Mouse (Mus musculus): ENCODE results near the gene Pld4. TPM values are rescaled to one million over a fixed set of nuclear protein-coding genes. Genes with fewer than 3 reads are reported as not detected.
A peak's percentile ranks its signal among the peaks of the same experiment; 100 is the strongest.

The Pld4 gene
- polyA plus RNA-seq, 1 experiment from 2014 or later, result 7.0 TPM

DNA sequence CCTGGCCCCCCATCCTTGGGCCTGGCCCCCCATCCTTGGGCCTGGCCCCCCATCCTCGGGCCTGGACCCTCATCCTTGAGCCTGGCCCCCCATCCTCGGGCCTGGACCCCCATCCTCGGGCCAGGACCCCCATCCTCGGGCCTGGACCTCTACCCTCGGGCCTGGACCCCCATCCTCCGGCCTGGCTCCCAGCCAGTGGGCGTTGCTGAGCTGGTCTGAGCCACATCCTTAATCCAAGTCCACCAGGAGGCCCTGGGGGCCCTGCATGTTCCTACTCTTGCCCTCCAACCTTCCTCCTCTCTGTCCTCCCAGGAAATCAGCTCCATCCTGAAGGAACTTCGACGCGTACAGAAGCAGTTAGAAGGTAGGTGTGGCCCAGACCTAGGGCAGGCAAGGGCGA lies 16.2 kb upstream of the Pld4 start:
- no peak overlapping the region for H3K27ac ChIP-seq (ENCODE audit: low read depth, low read length)
- ATAC-seq (no peak), DNase-seq (ENCODE audit: low spot score) (no peak)
- H3K36me3 ChIP-seq (ENCODE audit: control insufficient read depth, insufficient read depth, low read length), result peaks cover 48% of the 10 kb centered on the region
- no peak overlapping the region for H3K4me2 ChIP-seq (ENCODE audit: low read length)
- H3K4me1 ChIP-seq (ENCODE audit: control insufficient read depth, insufficient read depth, low read length), result peaks cover 9% of the 10 kb centered on the region; the same call in 1 of the 2 replicates
- no peaks in the 10 kb centered on the region for H3K27me3 ChIP-seq (replicated peaks; ENCODE audit: control insufficient read depth, insufficient read depth, low read length)
- H3K9me3 ChIP-seq (replicated peaks; ENCODE audit: control insufficient read depth, low read length), result no peaks in the 10 kb centered on the region
- no peak overlapping the region for H3K4me3 ChIP-seq (ENCODE audit: low read depth, low read length)
- 86% methylated on average over 8 of the region's 11 CpGs for WGBS
- H3K9ac ChIP-seq (ENCODE audit: low read length), result no peak overlapping the region

DNA sequence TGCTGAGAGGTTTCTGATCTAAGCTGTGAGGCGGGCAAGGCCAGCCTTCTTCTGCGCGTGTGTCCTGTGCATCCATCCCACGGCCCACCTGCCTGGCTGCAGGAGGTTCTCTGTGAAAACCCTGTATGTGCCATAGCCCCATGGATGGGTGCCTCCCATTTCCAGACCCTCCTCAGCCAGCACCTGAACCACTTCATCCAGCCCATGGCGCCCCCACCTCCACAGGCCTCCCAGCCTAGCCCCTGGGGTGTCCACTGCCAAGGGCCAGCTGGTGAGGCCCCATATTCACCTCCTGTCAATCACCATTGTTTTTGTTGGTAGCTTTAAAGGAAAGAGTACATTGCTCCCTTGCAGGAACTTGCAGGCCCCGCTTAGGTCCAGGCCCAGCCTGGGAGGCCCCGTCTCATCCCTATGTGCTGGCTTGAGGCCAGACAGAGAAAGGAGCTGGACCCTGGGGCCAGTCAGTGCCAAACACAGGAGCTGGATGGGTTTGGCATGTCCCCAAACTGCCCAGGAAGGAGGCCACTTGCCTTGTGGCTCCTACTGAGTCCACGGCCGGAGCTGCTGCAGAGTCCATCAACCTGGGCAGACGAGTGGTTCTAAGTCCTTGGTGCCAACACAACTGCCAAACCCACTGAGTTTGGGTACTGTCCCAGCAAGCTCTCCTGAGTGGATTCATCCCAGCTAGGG lies 15.4 kb upstream of the Pld4 start:
- Histone ChIP-seq H3K4me3 (ENCODE audit: low read depth, low read length) (no peak overlapping the region), H3K9me3 (replicated peaks; ENCODE audit: control insufficient read depth, low read length) (no peaks in the 10 kb centered on the region), H3K4me2 (ENCODE audit: low read length) (no peak overlapping the region), H3K9ac (ENCODE audit: low read length) (no peak overlapping the region), H3K36me3 (ENCODE audit: control insufficient read depth, insufficient read depth, low read length) (peaks cover 39% of the 10 kb centered on the region), H3K27me3 (replicated peaks; ENCODE audit: control insufficient read depth, insufficient read depth, low read length) (no peaks in the 10 kb centered on the region), H3K4me1 (ENCODE audit: control insufficient read depth, insufficient read depth, low read length) (peaks cover 9% of the 10 kb centered on the region; the same call in 1 of the 2 replicates), H3K27ac (ENCODE audit: low read depth, low read length) (no peak overlapping the region)
- ATAC-seq (no peak), DNase-seq (ENCODE audit: low spot score) (no peak)
- WGBS, result 86% methylated on average over 10 of the region's 10 CpGs

DNA sequence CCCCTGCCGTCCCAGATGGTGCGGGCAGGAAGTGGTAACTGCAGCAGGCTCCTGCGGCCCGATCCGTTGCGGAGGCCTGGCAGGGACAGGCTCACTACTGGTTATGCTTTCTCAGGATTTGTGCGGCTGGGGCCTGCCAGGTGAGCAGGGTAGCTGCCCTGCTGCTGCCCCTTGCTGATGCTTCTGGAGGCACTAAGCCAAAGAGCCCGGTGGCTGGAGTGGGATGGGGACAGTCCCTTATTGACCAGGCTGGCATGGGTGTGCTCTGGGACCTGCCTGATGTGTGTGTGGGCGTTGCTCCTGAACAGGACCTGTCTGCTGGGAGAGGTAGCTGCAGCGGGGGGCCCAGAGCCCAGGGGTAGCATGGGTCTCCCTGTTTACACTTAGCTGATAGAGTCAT lies 14.7 kb upstream of the Pld4 start:
- Histone ChIP-seq H3K4me1 (ENCODE audit: control insufficient read depth, insufficient read depth, low read length) (peaks cover 9% of the 10 kb centered on the region; the same call in 1 of the 2 replicates), H3K27ac (ENCODE audit: low read depth, low read length) (no peak overlapping the region), H3K4me2 (ENCODE audit: low read length) (no peak overlapping the region), H3K36me3 (ENCODE audit: control insufficient read depth, insufficient read depth, low read length) (peaks cover 32% of the 10 kb centered on the region), H3K4me3 (ENCODE audit: low read depth, low read length) (no peak overlapping the region), H3K9me3 (replicated peaks; ENCODE audit: control insufficient read depth, low read length) (no peaks in the 10 kb centered on the region), H3K9ac (ENCODE audit: low read length) (no peak overlapping the region; the same call in 1 of the 2 replicates), H3K27me3 (replicated peaks; ENCODE audit: control insufficient read depth, insufficient read depth, low read length) (no peaks in the 10 kb centered on the region)
- 88% methylated on average over 10 of the region's 10 CpGs for WGBS
- no peak for ATAC-seq
- no peak for DNase-seq (ENCODE audit: low spot score)

DNA sequence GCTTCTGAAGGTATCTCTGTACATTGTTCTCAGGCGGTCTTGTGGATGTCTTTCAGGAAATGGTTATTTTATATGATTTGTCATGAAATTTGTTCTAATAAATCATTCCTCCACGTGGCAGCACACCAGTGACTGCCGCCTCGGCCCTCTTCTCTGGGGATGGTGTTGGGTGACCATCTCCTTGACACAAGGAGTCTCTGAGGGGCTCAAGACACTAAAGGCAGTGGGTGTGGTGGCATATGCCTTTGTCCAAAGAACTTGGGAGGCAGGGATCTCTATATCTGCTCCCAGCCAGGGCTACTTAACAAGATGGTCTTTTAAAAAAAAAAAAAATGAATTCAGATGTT lies 14.0 kb upstream of the Pld4 start:
- Histone ChIP-seq H3K36me3 (ENCODE audit: control insufficient read depth, insufficient read depth, low read length) (peaks cover 26% of the 10 kb centered on the region), H3K9ac (ENCODE audit: low read length) (no peak overlapping the region), H3K27me3 (replicated peaks; ENCODE audit: control insufficient read depth, insufficient read depth, low read length) (no peaks in the 10 kb centered on the region), H3K4me1 (ENCODE audit: control insufficient read depth, insufficient read depth, low read length) (peaks cover 9% of the 10 kb centered on the region; the same call in 1 of the 2 replicates), H3K4me3 (ENCODE audit: low read depth, low read length) (no peak overlapping the region), H3K9me3 (replicated peaks; ENCODE audit: control insufficient read depth, low read length) (no peaks in the 10 kb centered on the region), H3K27ac (ENCODE audit: low read depth, low read length) (no peak overlapping the region), H3K4me2 (ENCODE audit: low read length) (no peak overlapping the region)
- ATAC-seq, result no peak
- DNase-seq (ENCODE audit: low spot score), result no peak
- WGBS, result 87% methylated on average over 4 of the region's 4 CpGs

DNA sequence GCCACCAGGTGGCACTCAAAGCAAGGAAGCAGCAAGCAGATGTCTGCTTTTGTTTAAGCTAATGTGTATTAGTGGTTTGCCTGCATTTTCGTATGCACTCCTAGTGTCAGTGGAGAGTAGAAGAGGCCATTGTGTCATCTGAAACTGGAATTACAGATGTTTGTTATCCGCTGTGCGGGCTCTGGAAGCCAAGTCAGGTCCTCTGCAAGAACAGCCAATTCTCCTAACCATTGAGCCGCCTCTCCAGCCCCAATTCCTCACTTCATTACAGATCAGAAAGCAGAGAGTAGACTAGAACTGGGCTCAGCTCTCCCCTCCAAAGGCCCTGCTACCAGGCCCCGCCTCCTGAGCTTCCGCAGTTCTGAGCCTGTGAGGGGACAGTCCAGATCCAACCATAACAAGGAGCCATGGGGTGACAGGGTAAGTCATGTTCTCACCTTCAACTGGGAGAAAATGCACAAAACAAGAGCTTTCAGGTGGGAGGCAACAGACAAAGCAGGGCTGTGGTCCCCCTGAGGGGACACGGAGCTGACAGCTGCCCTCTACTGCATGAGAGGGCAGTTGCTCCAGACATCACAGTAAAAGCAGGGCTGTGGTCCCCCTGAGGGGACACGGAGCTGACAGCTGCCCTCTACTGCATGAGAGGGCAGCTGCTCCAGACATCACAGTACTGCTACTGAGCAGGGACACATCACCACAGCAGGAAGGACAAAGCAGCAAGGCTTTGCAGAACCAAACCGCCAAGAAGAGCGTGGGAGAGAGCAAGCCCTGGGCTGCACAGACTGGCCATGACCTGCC lies 13.4 kb upstream of the Pld4 start:
- H3K4me1 ChIP-seq (ENCODE audit: control insufficient read depth, insufficient read depth, low read length), result peaks cover 9% of the 10 kb centered on the region; the same call in 1 of the 2 replicates
- no peak overlapping the region for H3K4me3 ChIP-seq (ENCODE audit: low read depth, low read length)
- H3K27ac ChIP-seq (ENCODE audit: low read depth, low read length), result peak overlapping the region; percentile 80
- no peaks in the 10 kb centered on the region for H3K9me3 ChIP-seq (replicated peaks; ENCODE audit: control insufficient read depth, low read length)
- no peaks in the 10 kb centered on the region for H3K27me3 ChIP-seq (replicated peaks; ENCODE audit: control insufficient read depth, insufficient read depth, low read length)
- H3K4me2 ChIP-seq (ENCODE audit: low read length), result 0 out of 2 replicates have a peak overlapping the region, but pooled peaks have one; percentile 7
- ATAC-seq (peak; percentile 63), DNase-seq (ENCODE audit: low spot score) (peak; percentile 91)
- WGBS, result 26% methylated on average over 10 of the region's 10 CpGs
- peaks cover 26% of the 10 kb centered on the region for H3K36me3 ChIP-seq (ENCODE audit: control insufficient read depth, insufficient read depth, low read length)
- H3K9ac ChIP-seq (ENCODE audit: low read length), result peak overlapping the region; percentile 46

DNA sequence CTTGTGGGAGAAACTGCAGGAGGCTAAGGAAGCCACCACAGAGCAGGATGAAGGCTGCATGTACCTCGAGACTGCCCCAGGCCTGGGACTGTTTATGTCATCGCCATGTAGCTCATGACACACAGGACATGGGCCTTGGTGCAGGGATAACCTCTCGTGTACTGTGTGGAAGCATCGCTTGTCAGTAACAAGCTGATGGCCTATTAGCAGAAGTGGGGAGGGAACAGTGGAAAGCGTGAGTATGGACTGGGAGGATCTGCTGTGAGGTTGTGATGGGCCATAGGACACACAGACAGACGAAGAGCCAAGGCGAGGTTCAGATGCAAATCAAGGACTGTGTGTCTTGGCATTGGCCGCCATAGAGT lies 12.9 kb upstream of the Pld4 start:
- peaks cover 9% of the 10 kb centered on the region; the same call in 1 of the 2 replicates for H3K4me1 ChIP-seq (ENCODE audit: control insufficient read depth, insufficient read depth, low read length)
- DNase-seq (ENCODE audit: low spot score) (no peak), ATAC-seq (no peak)
- no peaks in the 10 kb centered on the region for H3K27me3 ChIP-seq (replicated peaks; ENCODE audit: control insufficient read depth, insufficient read depth, low read length)
- no peak overlapping the region for H3K27ac ChIP-seq (ENCODE audit: low read depth, low read length)
- no peaks in the 10 kb centered on the region for H3K9me3 ChIP-seq (replicated peaks; ENCODE audit: control insufficient read depth, low read length)
- H3K36me3 ChIP-seq (ENCODE audit: control insufficient read depth, insufficient read depth, low read length), result peaks cover 26% of the 10 kb centered on the region
- peak overlapping the region; percentile 18; the same call in 1 of the 2 replicates for H3K9ac ChIP-seq (ENCODE audit: low read length)
- no peak overlapping the region for H3K4me3 ChIP-seq (ENCODE audit: low read depth, low read length)
- H3K4me2 ChIP-seq (ENCODE audit: low read length), result no peak overlapping the region
- 78% methylated on average over 8 of the region's 8 CpGs for WGBS

DNA sequence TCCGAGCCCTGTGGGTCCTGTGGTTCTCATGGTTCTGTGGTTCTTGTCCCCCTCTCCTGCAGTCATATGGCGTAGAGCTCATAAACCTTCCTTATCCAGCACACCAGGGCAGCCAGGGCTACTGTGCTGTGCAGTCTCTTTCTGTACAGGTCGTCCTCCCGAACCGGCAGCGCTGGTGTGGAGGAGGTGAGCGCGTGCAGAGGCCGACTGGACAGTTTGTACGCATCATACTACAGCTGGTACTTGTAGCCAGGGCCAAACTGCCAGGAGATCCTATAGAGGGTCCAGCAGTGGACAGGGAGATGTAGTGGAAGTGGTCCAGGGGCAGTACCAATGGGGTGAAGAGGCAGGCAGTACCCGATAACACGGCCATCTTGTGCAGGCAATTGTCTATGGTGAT lies 9.5 kb upstream of the Pld4 start:
- H3K36me3 ChIP-seq (ENCODE audit: control insufficient read depth, insufficient read depth, low read length), result no peaks in the 10 kb centered on the region
- 85% methylated on average over 12 of the region's 12 CpGs for WGBS
- H3K27me3 ChIP-seq (replicated peaks; ENCODE audit: control insufficient read depth, insufficient read depth, low read length), result no peaks in the 10 kb centered on the region
- no peak overlapping the region for H3K27ac ChIP-seq (ENCODE audit: low read depth, low read length)
- no peak overlapping the region for H3K4me2 ChIP-seq (ENCODE audit: low read length)
- H3K4me3 ChIP-seq (ENCODE audit: low read depth, low read length), result no peak overlapping the region
- H3K9me3 ChIP-seq (replicated peaks; ENCODE audit: control insufficient read depth, low read length), result no peaks in the 10 kb centered on the region
- ATAC-seq (no peak), DNase-seq (ENCODE audit: low spot score) (no peak)
- peaks cover 9% of the 10 kb centered on the region; the same call in 1 of the 2 replicates for H3K4me1 ChIP-seq (ENCODE audit: control insufficient read depth, insufficient read depth, low read length)
- no peak overlapping the region for H3K9ac ChIP-seq (ENCODE audit: low read length)

DNA sequence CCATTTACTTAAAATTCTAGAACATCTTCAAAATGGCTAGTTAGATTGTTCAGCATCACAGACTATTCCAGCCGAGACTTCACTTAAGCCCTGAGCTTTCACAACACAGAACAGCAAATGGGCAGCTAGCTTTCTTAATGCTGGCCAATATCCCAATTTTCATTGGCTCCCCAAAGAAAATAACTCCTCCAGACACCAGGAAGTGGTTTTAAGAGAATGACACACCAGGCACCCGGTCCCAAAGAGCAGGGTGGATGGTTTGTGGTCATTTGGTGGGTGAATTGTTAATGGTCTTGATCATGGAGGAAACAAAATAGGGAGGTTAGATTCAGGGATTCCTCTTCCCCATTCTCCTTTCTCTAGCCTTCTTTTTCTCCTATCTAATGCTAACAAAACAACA lies 8.1 kb upstream of the Pld4 start:
- no peak overlapping the region for H3K4me3 ChIP-seq (ENCODE audit: low read depth, low read length)

DNA sequence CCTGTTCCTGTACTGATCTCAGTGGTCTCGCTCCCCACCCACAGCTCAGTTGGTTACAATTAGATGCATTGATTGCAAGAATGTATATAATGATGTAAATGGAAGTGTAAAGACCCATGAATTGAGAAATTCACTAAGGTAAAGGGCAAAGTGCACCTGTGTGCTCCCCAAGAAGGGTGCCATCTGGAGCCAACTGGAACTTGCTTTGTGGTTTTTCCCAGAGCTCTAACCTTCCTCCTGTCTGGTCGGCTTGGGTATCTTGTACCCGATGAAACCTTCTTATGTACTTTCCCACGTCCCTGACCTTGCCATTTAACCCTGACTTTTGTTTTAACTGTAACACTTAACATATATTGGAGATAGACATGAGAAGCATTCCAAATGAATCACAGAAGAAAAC lies 4.6 kb upstream of the Pld4 start:
- no peaks in the 10 kb centered on the region for H3K9me3 ChIP-seq (replicated peaks; ENCODE audit: control insufficient read depth, low read length)
- H3K27ac ChIP-seq (ENCODE audit: low read depth, low read length), result no peak overlapping the region
- H3K4me3 ChIP-seq (ENCODE audit: low read depth, low read length), result no peak overlapping the region
- no peaks in the 10 kb centered on the region for H3K36me3 ChIP-seq (ENCODE audit: control insufficient read depth, insufficient read depth, low read length)
- H3K9ac ChIP-seq (ENCODE audit: low read length), result no peak overlapping the region
- no peak for ATAC-seq
- no peaks in the 10 kb centered on the region for H3K4me1 ChIP-seq (ENCODE audit: control insufficient read depth, insufficient read depth, low read length)
- H3K4me2 ChIP-seq (ENCODE audit: low read length), result no peak overlapping the region
- WGBS, result 72% methylated on average over 4 of the region's 4 CpGs
- H3K27me3 ChIP-seq (replicated peaks; ENCODE audit: control insufficient read depth, insufficient read depth, low read length), result no peaks in the 10 kb centered on the region
- DNase-seq (ENCODE audit: low spot score), result no peak

More for the DNA sequence above, 8.1 kb upstream of the Pld4 start:
- H3K36me3 ChIP-seq (ENCODE audit: control insufficient read depth, insufficient read depth, low read length), result no peaks in the 10 kb centered on the region
- DNase-seq (ENCODE audit: low spot score) (no peak), ATAC-seq (no peak)
- no peak overlapping the region for H3K9ac ChIP-seq (ENCODE audit: low read length)
- H3K27ac ChIP-seq (ENCODE audit: low read depth, low read length), result no peak overlapping the region
- H3K27me3 ChIP-seq (replicated peaks; ENCODE audit: control insufficient read depth, insufficient read depth, low read length), result no peaks in the 10 kb centered on the region
- WGBS, result 68% methylated on average over 2 of the region's 2 CpGs
- no peaks in the 10 kb centered on the region for H3K9me3 ChIP-seq (replicated peaks; ENCODE audit: control insufficient read depth, low read length)
- H3K4me2 ChIP-seq (ENCODE audit: low read length), result no peak overlapping the region
- 0 out of 2 replicates have a peak, but pooled peaks cover 5% of the 10 kb centered on the region for H3K4me1 ChIP-seq (ENCODE audit: control insufficient read depth, insufficient read depth, low read length)
